Mouse (Mus musculus) thymus, adult 2 months (tissue): ENCODE results near the gene Arl15.

Experiments
- CTCF ChIP-seq: fragments of 200-500 bp; IDR thresholded peaks from 2 replicates; pipeline ENCODE4 v1.5.1; 2012; ENCODE audit warnings: mild to moderate bottlenecking, control low read depth, low read length, moderate library complexity, borderline replicate concordance; ENCODE audit not compliant: control insufficient read depth, poor library complexity, insufficient read depth; ENCODE audit errors: extremely low read depth
- POLR2A ChIP-seq: fragments of 200-500 bp; IDR thresholded peaks from 2 replicates; pipeline ENCODE4 v1.6.1; 2012; ENCODE audit warnings: mild to moderate bottlenecking, low read length, control low read depth, moderate library complexity; ENCODE audit not compliant: control insufficient read depth, poor library complexity, insufficient read depth; ENCODE audit errors: extremely low read depth

DNA sequence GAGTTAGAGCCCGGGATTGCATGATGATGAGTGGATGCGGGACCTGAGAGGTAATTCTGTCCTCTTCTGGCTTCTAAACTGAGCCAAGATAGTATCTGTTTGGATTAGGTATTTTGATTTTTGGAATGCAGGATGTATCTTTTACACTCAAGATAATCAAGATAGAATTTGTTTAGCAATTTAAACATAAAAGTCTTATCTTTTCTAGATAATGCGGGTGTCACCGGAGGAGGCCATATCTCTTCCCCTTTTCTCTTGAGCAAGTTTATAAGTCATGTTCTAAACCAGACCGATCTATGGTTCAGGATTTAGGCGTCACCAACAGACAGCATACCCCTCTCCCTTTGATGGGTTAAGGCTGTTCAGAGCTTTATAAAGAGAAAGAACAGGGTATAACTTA, 3.1 kb downstream of the Arl15 start:
- TF ChIP-seq POLR2A (no peak), CTCF (no peak)
